ENCODE assay signal across 8 mouse cellular contexts in genomic region chr13:37312222-37312928, GRCm38 (mm10). TPM values are rescaled to one million over a fixed set of nuclear protein-coding genes. Genes with fewer than 3 reads are reported as not detected.
DNase-seq lines count a peak whose midpoint lies in the region; ATAC-seq and TF ChIP-seq lines count a peak whose summit lies in the region.

No protein-coding gene starts in this region.

- H3K4me1 ChIP-seq in hindbrain, embryonic 11.5 days (replicated peaks; ENCODE audit: control insufficient read depth, insufficient read depth, low read length), result no peaks in the 10 kb centered on the region
- H3K4me1 ChIP-seq in lung, embryonic 16.5 days (replicated peaks; ENCODE audit: control insufficient read depth, insufficient read depth, low read length), result peaks cover 8% of the 10 kb centered on the region
- H3K4me1 ChIP-seq in thymus, adult 2 months (replicated peaks; ENCODE audit: control insufficient read depth, insufficient read depth, low read length), result peaks cover 27% of the 10 kb centered on the region

- peak overlapping the region; percentile 55 for H3K4me2 ChIP-seq in hindbrain, embryonic 11.5 days (replicated peaks; ENCODE audit: low read depth, low read length)
- peak overlapping the region; percentile 83 for H3K4me2 ChIP-seq in lung, embryonic 16.5 days (ENCODE audit: low read depth, low read length)

- H3K27ac ChIP-seq in hindbrain, embryonic 11.5 days (ENCODE audit: low read depth, low read length), result peak overlapping the region; percentile 80
- no peak overlapping the region for H3K27ac ChIP-seq in lung, embryonic 16.5 days (ENCODE audit: low read length)
- H3K27ac ChIP-seq in thymus, adult 2 months (ENCODE audit: control insufficient read depth, insufficient read depth, low read length), result no peak overlapping the region

- TF ChIP-seq POLR2A in thymus, adult 2 months (IDR thresholded peaks at IDR 0.05; ENCODE audit: control insufficient read depth, extremely low read depth, insufficient read depth, low read length, poor library complexity), result no peak

- no peak for TF ChIP-seq CTCF in thymus, adult 2 months (IDR thresholded peaks at IDR 0.05; ENCODE audit: borderline replicate concordance, control insufficient read depth, extremely low read depth, insufficient read depth, low read length, poor library complexity)

- peak; percentile 24 for DNase-seq in MEL-GATA-1-ER (ENCODE audit: extremely low read depth, low read depth)
- DNase-seq in cerebellum, adult 8-10 months, result peak; percentile 89
- peak; percentile 85 to 91 for DNase-seq in frontal cortex, postnatal 10 days (ENCODE audit: low spot score in 2 of 2)
- DNase-seq in hindbrain, embryonic 11.5 days (ENCODE audit: low spot score), result peak; percentile 96
- peak; percentile 92 for DNase-seq in layer of hippocampus, adult 9-11 months
- DNase-seq in ovary, adult 18-20 months (ENCODE audit: low spot score), result peak; percentile 81
- DNase-seq in thymus, adult 2 months, result peak; percentile 90

- peak; percentile 91 for ATAC-seq in hindbrain, embryonic 11.5 days (ENCODE audit: low FRiP score)
- peak; percentile 95 for ATAC-seq in lung, embryonic 16.5 days (ENCODE audit: low read depth)

- H3K4me3 ChIP-seq in hindbrain, embryonic 11.5 days (ENCODE audit: low read depth, low read length), result peak overlapping the region; percentile 23
- H3K4me3 ChIP-seq in lung, embryonic 16.5 days (ENCODE audit: low read length), result peak overlapping the region; percentile 46
- no peak overlapping the region for H3K4me3 ChIP-seq in thymus, adult 2 months (ENCODE audit: control insufficient read depth, insufficient read depth, low read length)

- H3K27me3 ChIP-seq in hindbrain, embryonic 11.5 days (ENCODE audit: control insufficient read depth, insufficient read depth, low read length), result no peaks in the 10 kb centered on the region
- 0 out of 2 replicates have a peak, but pooled peaks cover 5% of the 10 kb centered on the region for H3K27me3 ChIP-seq in lung, embryonic 16.5 days (ENCODE audit: control insufficient read depth, insufficient read depth, low read depth, low read length)
- no peaks in the 10 kb centered on the region for H3K27me3 ChIP-seq in thymus, adult 2 months (ENCODE audit: control insufficient read depth, insufficient read depth, low read length)

- no peaks in the 10 kb centered on the region for H3K9me3 ChIP-seq in hindbrain, embryonic 11.5 days (ENCODE audit: control insufficient read depth, low read length)
- no peaks in the 10 kb centered on the region for H3K9me3 ChIP-seq in lung, embryonic 16.5 days (ENCODE audit: control insufficient read depth, low read length)

- H3K9ac ChIP-seq in hindbrain, embryonic 11.5 days (ENCODE audit: low read depth, low read length), result peak overlapping the region; percentile 52
- H3K9ac ChIP-seq in lung, embryonic 16.5 days (ENCODE audit: low read length), result peak overlapping the region; percentile 72

- H3K36me3 ChIP-seq in hindbrain, embryonic 11.5 days (ENCODE audit: control insufficient read depth, insufficient read depth, low read length), result no peaks in the 10 kb centered on the region
- H3K36me3 ChIP-seq in lung, embryonic 16.5 days (ENCODE audit: control insufficient read depth, insufficient read depth, low read length), result no peaks in the 10 kb centered on the region
- H3K36me3 ChIP-seq in thymus, adult 2 months (ENCODE audit: control insufficient read depth, insufficient read depth, low read length), result no peaks in the 10 kb centered on the region

- 3% methylated on average over 25 of the region's 25 CpGs for WGBS in hindbrain, embryonic 11.5 days
- 2% methylated on average over 25 of the region's 25 CpGs for WGBS in lung, embryonic 16.5 days
- 20% methylated on average over 25 of the region's 25 CpGs for WGBS in thymus, adult 2 months

RNA-seq across cellular contexts. Expression of gene Ly86, which starts 32.6 kb away (rescaled TPM):
- 7.2 and 8.6 TPM in 2 replicates for polyA plus RNA-seq in hindbrain, embryonic 11.5 days (2014; fragmentation: Nextera tagmentation; extraction: Ambion mirVana)
- 16.0 and 17.3 TPM in 2 replicates for polyA plus RNA-seq in lung, embryonic 16.5 days (2015; fragmentation: Nextera tagmentation; extraction: Ambion mirVana)
- 14.2 and 14.4 TPM in 2 replicates for polyA plus RNA-seq in thymus, adult 2 months (2012; rRNA removed)

Comparison
In these comparisons a context has a peak if more than half of its experiments do, and no peak if none do; other contexts are left out.
1. DNase-seq: peak in every context shown above with its lines; median percentile 96 in hindbrain, embryonic 11.5 days; 92 in layer of hippocampus, adult 9-11 months; 90 in thymus, adult 2 months; 89 in cerebellum, adult 8-10 months; 88 in frontal cortex, postnatal 10 days; 81 in ovary, adult 18-20 months; 24 in MEL-GATA-1-ER.